Mouse (Mus musculus) thymus, postnatal 10 days (tissue): ENCODE results near the gene Prss16.

ENCODE experiments used
- DNase-seq, 2 experiments: peaks; one replicate each; pipeline ENCODE4 v3.0.0; 2021; ENCODE audit warnings: low spot score in 2 of 2

The Prss16 gene

GRCm38 (mm10) chr13:22007121-22007510, 2.4 kb downstream of the Prss16 start:
- DNase-seq, result no peak

GRCm38 (mm10) chr13:22006334-22007120, 3.0 kb downstream of the Prss16 start:
- peak; percentile 52 to 61 for DNase-seq

- peak; percentile 43 for DNase-seq
These were observed 3.8 kb downstream of the Prss16 start for GRCm38 (mm10) chr13:22005605-22006333.

- no peak for DNase-seq
These were observed 7.7 kb downstream of the Prss16 start for GRCm38 (mm10) chr13:22001823-22002222.

GRCm38 (mm10) chr13:22001346-22001745, 8.2 kb downstream of the Prss16 start:
- DNase-seq, result no peak

GRCm38 (mm10) chr13:21999147-21999546, 10.4 kb downstream of the Prss16 start:
- no peak for DNase-seq

- DNase-seq, result no peak
These were observed 11.1 kb downstream of the Prss16 start for GRCm38 (mm10) chr13:21998412-21998811.

GRCm38 (mm10) chr13:21997821-21998220, 11.7 kb downstream of the Prss16 start:
- no peak for DNase-seq

GRCm38 (mm10) chr13:21997201-21997820, 12.2 kb downstream of the Prss16 start:
- DNase-seq, result no peak

GRCm38 (mm10) chr13:21996840-21997185, 12.7 kb downstream of the Prss16 start:
- DNase-seq, result no peak

- no peak for DNase-seq
These were observed 13.3 kb downstream of the Prss16 start for GRCm38 (mm10) chr13:21996101-21996839.

- peak in 1 of 2 experiments; percentile 43 for DNase-seq
These were observed 14.1 kb downstream of the Prss16 start for GRCm38 (mm10) chr13:21995331-21995914.

GRCm38 (mm10) chr13:21994896-21995295, 14.6 kb downstream of the Prss16 start:
- no peak for DNase-seq

GRCm38 (mm10) chr13:21993957-21994738, 15.4 kb downstream of the Prss16 start:
- peak in 1 of 2 experiments; percentile 45 for DNase-seq

GRCm38 (mm10) chr13:21992550-21992949, 17.0 kb downstream of the Prss16 start:
- DNase-seq, result no peak

GRCm38 (mm10) chr13:21984486-21984885, 25.1 kb downstream of the Prss16 start:
- no peak for DNase-seq

GRCm38 (mm10) chr13:21981803-21982193, 27.7 kb downstream of the Prss16 start:
- DNase-seq, result no peak

GRCm38 (mm10) chr13:21980981-21981802, 28.4 kb downstream of the Prss16 start, which contains the start of gene Pom121l2:
Gene Pom121l2 (plus strand): TSS chr13:21981194.
- no peak for DNase-seq

GRCm38 (mm10) chr13:21974726-21975473, 34.6 kb downstream of the Prss16 start:
- DNase-seq, result peak; percentile 64 to 78
